Mouse (Mus musculus) liver, postnatal 0 days (tissue): ENCODE results near the gene Trabd.

Source experiments
- CTCF ChIP-seq: sonication (generic); IDR thresholded peaks from 2 replicates; pipeline ENCODE4 v1.5.1; 2016; ENCODE audit warnings: antibody characterized with exemption, low read depth
- EP300 ChIP-seq: IDR thresholded peaks from 2 replicates; pipeline ENCODE4 v1.6.1; 2016; ENCODE audit warnings: antibody characterized with exemption, low read depth, mild to moderate bottlenecking

GRCm38 (mm10) chr15:89102646-89103045 lies 27.7 kb downstream of the Trabd start:
- TF ChIP-seq CTCF: no peak
- no peak for TF ChIP-seq EP300
